Mouse (Mus musculus) liver (tissue): ENCODE data around the gene Timp2.
"Not testable (repeated sequence)": the region's sequence is repeated elsewhere in the genome, so short reads cannot be mapped to it uniquely, and the experiment has no call there.

Experiments used
- DNase-seq: peaks from one replicate; pipeline ENCODE4 v3.0.0-alpha.2; 2020; ENCODE audit warnings: mixed read lengths

The Timp2 gene

GRCm38 (mm10) chr11:118332376-118332775 lies 23.2 kb downstream of the Timp2 start:
- no peak for DNase-seq

DNA sequence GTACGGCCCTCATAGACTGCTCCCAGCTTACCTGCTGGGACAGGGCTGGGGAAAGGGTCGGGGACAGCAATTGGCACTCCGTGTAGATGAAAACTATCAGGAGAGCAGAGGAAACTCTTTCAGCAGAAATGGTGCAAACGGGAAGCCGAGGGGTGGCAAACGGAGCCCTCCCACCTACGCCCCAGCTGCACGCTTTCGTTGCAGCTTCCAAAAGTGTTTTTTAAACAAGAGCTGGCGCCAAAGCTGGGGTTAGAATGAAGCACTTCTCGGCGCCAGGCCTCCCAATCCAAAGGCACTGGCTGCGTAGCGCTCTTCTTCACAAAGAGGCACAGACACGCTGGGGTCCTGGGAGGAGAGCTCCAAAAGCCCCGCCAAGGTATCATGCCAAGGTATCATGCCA lies 24.8 kb downstream of the Timp2 start:
- no peak for DNase-seq

DNA sequence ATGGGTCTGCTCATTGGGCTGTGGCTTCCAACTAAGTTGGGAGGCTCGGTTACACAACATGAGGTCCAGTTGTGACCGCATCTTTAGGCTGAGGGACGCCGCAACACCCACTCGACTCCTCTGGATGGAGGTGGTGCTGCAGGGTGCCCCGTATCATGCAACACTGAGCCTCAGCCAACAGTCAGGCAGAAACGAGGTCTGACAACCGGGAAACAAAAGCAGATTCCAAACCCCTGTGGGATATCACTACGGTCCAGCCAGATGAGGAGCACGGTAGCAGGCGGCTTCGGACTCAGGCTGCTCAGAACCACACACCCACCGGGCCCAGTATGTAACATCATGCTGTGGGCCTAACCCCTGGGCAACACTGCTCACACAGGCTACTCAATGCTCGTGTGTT lies 25.2 kb downstream of the Timp2 start:
- DNase-seq = no peak

GRCm38 (mm10) chr11:118328947-118329346 lies 26.6 kb downstream of the Timp2 start:
- DNase-seq = no peak

- no peak for DNase-seq
Measured at GRCm38 (mm10) chr11:118328511-118328910, 27.0 kb downstream of the Timp2 start.

- DNase-seq = no peak
Measured at GRCm38 (mm10) chr11:118326991-118327971, 28.3 kb downstream of the Timp2 start.

DNA sequence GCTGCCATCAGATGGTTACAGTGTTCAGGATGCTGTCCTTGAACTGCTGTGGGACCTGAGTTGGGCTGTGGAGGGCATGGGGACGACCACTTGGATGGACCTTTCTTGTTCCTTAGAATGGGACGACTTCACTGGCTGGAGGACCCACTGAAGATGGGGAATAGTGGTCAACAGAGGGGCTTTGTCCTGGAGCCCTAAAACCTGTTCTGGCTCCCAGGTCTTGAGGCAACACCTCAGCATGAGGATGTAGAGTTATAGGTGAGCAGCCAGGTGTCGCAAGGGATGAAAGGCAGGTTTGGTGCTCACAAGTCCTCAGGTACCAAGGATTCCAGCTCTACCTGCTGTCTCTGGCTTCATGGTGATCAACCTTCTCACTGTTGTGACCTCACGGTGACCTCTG lies 29.0 kb downstream of the Timp2 start:
- no peak for DNase-seq

DNA sequence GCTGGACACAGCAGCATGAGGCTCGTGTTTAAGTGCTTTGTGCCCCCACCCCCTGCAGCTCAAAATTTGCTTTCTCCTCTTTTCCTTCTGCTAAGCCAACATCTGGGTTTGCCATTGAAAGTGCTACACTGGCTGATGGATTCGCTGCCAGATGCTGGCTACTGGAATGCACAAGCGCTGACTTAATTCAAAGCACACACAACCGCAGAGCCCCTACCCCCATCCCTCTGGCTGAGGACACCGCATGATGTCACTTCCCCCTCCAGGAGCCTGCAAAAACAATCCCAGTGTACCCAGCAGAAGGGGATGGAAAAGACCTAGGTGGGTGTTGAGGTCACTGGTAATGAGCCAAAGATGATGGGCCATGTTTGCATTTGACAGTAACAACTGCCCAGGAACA lies 31.0 kb downstream of the Timp2 start:
- no peak for DNase-seq

- DNase-seq = no peak
Measured at GRCm38 (mm10) chr11:118323974-118324373, 31.6 kb downstream of the Timp2 start.

- no peak for DNase-seq
Measured at GRCm38 (mm10) chr11:118322647-118323046, 32.9 kb downstream of the Timp2 start.

DNA sequence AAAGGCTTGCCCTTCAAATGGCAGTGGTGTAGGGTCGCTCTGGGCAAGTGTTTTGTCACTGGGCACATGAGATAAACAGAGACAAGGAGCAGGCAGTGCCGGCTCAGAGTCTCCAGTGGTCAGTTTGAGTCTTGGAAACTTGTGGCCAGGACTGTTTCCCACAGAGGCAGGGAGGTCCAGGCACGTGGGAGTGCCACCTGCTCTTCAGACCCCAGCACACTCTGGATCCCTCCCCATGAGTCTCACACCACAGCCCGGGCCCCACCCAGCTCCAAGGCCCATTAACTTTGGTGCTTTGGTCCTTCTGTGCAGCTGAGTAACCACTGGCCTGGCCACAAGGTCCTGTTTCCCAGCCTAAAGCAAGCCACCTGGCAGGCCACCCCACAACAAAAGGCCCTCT lies 33.6 kb downstream of the Timp2 start:
- DNase-seq = no peak

DNA sequence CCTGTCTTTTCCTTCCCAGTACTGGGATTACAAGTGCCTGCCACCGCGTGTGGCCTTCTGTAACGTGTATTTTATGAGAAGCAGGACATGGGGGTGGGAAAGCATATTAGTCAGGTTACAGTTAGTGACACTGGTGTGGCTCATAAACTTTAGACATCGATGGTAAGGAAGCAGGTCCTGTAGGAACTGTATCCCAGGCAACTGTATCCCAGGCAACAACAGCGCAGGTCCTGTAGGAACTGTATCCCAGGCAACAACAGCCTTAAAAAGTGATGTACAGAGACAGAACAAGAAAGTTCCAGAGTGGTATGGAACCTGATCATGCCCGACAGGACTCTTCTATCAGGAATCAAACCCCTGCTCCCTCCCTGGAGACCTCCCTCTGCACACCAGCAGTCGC lies 34.0 kb downstream of the Timp2 start:
- no peak for DNase-seq

- peak; percentile 24 for DNase-seq
Measured at GRCm38 (mm10) chr11:118318678-118319077, 36.9 kb downstream of the Timp2 start.

- DNase-seq = peak; percentile 13
Measured at GRCm38 (mm10) chr11:118317129-118317528, 38.4 kb downstream of the Timp2 start.

- no peak for DNase-seq
Measured at GRCm38 (mm10) chr11:118316231-118316806, 39.2 kb downstream of the Timp2 start.

DNA sequence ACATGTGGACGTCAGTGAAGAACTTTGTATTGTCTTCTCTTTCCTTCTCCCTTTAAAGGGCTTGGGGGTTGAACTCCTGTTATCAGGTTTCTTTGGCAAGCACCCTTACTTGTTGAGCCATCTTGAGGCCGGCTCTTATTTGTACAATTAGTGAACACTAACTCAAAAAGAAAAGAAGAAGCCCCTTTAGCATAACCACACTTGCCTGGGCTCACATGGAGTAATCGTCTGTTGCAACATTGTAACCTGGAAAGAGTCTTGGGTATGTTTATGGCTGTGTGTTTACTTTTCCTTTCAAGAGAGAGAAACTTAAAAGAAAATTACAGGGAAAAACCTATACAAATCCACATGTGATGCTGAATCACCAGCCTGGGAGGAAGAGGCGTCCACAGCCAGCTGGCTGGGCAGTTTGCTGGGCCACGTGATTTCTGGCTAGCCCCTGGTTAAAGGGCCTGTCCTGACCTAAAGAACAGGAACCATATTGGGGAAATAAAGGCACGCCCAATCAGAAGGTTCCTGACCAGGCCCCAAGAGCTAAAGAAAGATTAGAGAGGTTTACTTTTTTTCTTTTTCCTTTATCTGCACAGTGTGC lies 43.3 kb downstream of the Timp2 start:
- DNase-seq = no peak

DNA sequence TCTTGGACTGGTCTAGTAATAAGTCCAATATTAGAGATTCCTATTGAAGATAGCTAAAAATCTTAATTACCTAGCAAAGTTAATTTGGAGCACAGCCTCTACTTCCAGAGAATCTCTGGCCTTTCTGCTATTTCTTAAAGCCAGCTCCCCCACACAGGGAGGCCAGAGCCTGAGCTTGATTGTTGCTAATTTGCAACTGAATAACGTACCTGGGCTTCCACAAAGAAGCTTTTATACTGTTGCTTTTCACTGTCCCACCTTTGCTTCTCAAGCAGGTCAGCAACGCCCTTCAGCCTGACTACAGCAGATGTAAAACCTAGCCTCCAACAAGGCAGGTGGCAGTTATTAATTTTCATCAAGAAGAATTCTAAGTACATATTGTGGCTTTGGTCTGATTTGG lies 47.6 kb downstream of the Timp2 start:
- DNase-seq = not testable (repeated sequence)

GRCm38 (mm10) chr11:118303959-118304358 lies 51.6 kb downstream of the Timp2 start:
- DNase-seq = not testable (repeated sequence)

DNA sequence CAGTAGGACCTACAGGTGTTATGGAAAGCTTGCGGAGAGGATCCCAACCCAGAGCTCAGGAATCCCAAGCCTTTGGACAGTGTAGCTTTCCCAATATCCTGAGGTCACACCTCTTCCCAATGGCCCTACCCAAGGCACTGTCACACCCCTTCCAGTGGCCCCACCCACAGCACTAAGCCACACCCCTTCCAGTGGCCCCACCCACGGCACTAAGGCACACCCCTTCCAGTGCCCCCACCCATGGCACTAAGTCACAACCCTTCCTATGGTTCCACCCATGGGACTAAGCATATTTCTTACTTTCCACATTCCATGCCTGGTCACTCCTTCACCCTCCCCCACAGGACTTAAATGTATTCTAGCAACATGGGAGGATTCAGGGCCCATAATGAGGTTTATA lies 56.7 kb downstream of the Timp2 start:
- DNase-seq = peak; percentile 61

DNA sequence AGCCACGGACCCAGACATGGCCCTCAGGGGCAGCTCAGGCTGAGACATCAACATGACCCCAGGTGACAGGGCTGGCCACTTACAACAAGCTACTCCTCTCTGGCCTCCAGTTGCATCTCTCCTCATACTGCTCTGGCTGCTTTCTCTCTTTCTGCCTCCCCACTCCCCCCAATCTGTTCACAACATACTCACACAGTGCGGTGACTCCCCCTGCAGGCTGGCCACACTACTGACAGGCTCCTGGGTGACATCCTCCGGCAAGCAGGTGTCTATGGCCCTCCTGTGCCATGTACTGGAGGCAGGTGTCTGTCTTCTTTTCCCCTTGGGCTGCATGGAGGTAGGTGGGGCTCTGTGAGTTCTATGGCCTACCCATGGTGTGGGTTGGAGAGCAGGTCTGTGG lies 57.6 kb downstream of the Timp2 start:
- DNase-seq = no peak

DNA sequence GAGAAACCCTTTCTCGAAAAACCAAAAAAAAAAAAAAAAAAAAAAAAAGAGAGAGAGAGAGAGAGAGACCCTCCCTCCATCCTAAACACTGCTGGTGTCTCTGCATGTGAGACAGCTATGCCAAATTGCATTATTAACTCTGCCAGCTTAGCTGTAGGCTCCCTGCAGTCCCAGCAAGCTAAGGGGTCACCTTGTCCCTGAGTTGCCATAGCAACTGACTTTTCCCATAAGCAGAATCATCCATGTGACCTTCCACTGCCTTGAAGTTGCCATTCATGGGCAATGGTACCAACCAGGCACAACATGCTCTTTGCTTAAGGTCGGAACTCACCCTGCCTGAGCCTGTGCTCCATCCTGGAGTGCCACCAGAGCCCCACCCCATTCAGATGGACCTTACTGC lies 60.5 kb downstream of the Timp2 start:
- no peak for DNase-seq

DNA sequence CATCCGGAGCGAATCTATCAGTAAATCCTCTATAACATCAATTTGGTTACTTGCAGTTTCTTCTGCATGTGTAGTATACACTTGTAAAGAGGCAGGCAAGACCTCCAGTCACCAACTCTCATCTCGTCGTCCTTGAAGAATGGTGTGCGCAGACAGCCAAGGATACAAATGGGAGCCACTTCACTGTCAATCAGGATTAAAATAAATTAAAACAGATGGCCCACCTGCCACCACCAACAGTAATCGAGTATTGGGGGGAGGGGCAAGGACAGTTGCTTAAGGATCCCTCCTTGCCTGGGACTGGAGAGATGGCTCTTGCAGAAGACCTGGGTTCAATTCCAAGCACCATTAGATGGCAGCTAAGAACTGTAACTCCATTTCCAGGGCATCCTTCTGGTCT lies 62.9 kb downstream of the Timp2 start:
- DNase-seq = no peak

- DNase-seq = peak; percentile 98
Measured at GRCm38 (mm10) chr11:118289999-118290889, 65.3 kb downstream of the Timp2 start, which contains the start of gene Usp36. Gene Usp36, minus strand, starts transcription at chr11:118290244.
